Mouse (Mus musculus) limb, embryonic 14.5 days (tissue): ENCODE results near the gene H2-Ke6. TPM values are rescaled to one million over a fixed set of nuclear protein-coding genes. Genes with fewer than 3 reads are reported as not detected.

Source experiments
- ATAC-seq: fragments of 200-750 bp; cut with Nextera tagmentation; 2 replicates; pipeline ENCODE4 v1.8.0; 2017; ENCODE audit warnings: low read depth, moderate number of reproducible peaks, moderate TSS enrichment; ENCODE audit not compliant: low FRiP score
- DNase-seq: peaks from one replicate; pipeline ENCODE4 v3.0.0-alpha.2; 2015; ENCODE audit warnings: low spot score
- H3K27ac ChIP-seq: fragments of 300-500 bp; sonication (generic); replicated peaks from 2 replicates; pipeline ENCODE4 v1.5.1; 2014; ENCODE audit warnings: low read depth, mild to moderate bottlenecking, low read length, moderate library complexity, mixed read lengths
- H3K27me3 ChIP-seq: fragments of 300-500 bp; sonication (generic); 2 replicates; pipeline ENCODE4 v1.6.1; 2014; ENCODE audit warnings: low read length, mixed read lengths; ENCODE audit not compliant: control insufficient read depth, insufficient read depth
- H3K36me3 ChIP-seq: fragments of 300-500 bp; sonication (generic); 2 replicates; pipeline ENCODE4 v1.6.1; 2014; ENCODE audit warnings: mild to moderate bottlenecking, low read length, moderate library complexity, mixed read lengths; ENCODE audit not compliant: control insufficient read depth, insufficient read depth
- H3K4me1 ChIP-seq: fragments of 300-500 bp; sonication (generic); 2 replicates; pipeline ENCODE4 v1.6.1; 2014; ENCODE audit warnings: antibody characterized with exemption, low read length, mixed read lengths; ENCODE audit not compliant: control insufficient read depth, insufficient read depth
- H3K4me2 ChIP-seq: fragments of 300-500 bp; sonication (generic); replicated peaks from 2 replicates; pipeline ENCODE4 v1.6.1; 2014; ENCODE audit warnings: low read depth, mild to moderate bottlenecking, low read length, moderate library complexity; ENCODE audit not compliant: severe bottlenecking
- H3K4me3 ChIP-seq: fragments of 300-500 bp; sonication (generic); replicated peaks from 2 replicates; pipeline ENCODE4 v1.5.1; 2014; ENCODE audit warnings: low read length
- H3K9ac ChIP-seq: fragments of 300-500 bp; sonication (generic); 2 replicates; pipeline ENCODE4 v1.6.1; 2014; ENCODE audit warnings: mild to moderate bottlenecking, low read depth, low read length, moderate library complexity; ENCODE audit not compliant: severe bottlenecking
- H3K9me3 ChIP-seq: fragments of 300-500 bp; sonication (generic); 2 replicates; pipeline ENCODE4 v1.6.1; 2016; ENCODE audit warnings: low read length; ENCODE audit not compliant: control insufficient read depth
- POLR2A ChIP-seq: fragments of 200-500 bp; IDR thresholded peaks from 2 replicates; pipeline ENCODE4 v1.8.0; 2012; ENCODE audit warnings: inconsistent platforms, mild to moderate bottlenecking, moderate library complexity, borderline replicate concordance; ENCODE audit not compliant: insufficient read depth, insufficient read length; ENCODE audit errors: extremely low read depth
- WGBS: fragments of 180-500 bp; shearing (Covaris S2); extraction: QIAGEN DNeasy Blood & Tissue Kit; methylation state at CpG from one replicate; pipeline ENCODE4 v1.1.7; 2014; 5-methylcytosine and 5-hydroxymethylcytosine counted together
- polyA plus RNA-seq, 2 experiments: library from polyadenylated mRNA; depleted of rRNA in 1 of 2; stranded (reverse) in 1 of 2; unstranded in 1 of 2; fragments of >200 nt; fragmentation: Nextera tagmentation in 1 of 2; extraction: Ambion mirVana in 1 of 2; gene quantifications; 2 replicates each; pipeline versions ENCODE4 v1.2.1 to v1.2.3; 2012 to 2014

The H2-Ke6 gene
- polyA plus RNA-seq, 2 experiments = 48.1 to 104 TPM

DNA sequence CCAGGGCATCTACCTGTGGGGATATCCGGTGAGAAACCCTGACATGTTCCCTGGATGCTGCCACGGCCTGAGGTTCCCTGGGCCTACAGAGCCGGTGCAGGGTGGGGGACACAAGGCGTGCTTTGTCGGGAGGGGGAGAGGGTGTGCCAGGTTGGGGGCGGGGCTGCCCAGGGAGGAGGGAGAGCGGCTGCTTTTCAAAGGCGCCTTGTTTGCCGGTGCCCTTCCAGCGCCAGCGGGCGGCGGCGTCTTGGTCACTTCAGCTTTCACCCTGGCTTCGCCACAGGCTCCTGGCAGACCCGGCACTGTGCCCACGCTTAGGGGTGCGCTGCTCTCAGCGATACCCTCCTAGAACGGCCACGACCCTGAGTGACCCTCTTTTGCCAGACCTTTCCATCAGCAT, 10.6 kb upstream of the H2-Ke6 start:
- Histone ChIP-seq H3K4me1 (peaks cover 17% of the 10 kb centered on the region), H3K27ac (peak overlapping the region; percentile 55; the same call in 1 of the 2 replicates), H3K4me2 (peak overlapping the region; percentile 47), H3K27me3 (no peaks in the 10 kb centered on the region), H3K9ac (peak overlapping the region; percentile 56), H3K36me3 (peaks cover 45% of the 10 kb centered on the region), H3K4me3 (peak overlapping the region; percentile 41), H3K9me3 (no peaks in the 10 kb centered on the region)
- ATAC-seq = peak; percentile 18; the same call in 1 of the 2 replicates
- TF ChIP-seq POLR2A = no peak
- 14% methylated on average over 18 of the region's 21 CpGs for WGBS
- no peak for DNase-seq

- H3K9ac ChIP-seq = no peak overlapping the region
- no peak for ATAC-seq
- DNase-seq = no peak
- 0 out of 2 replicates have a peak overlapping the region, but pooled peaks have one; percentile 27 for H3K27ac ChIP-seq
- no peaks in the 10 kb centered on the region for H3K27me3 ChIP-seq
- no peak for TF ChIP-seq POLR2A
- peaks cover 27% of the 10 kb centered on the region for H3K4me1 ChIP-seq
- 83% methylated on average over 7 of the region's 7 CpGs for WGBS
- H3K4me2 ChIP-seq = no peak overlapping the region
- no peaks in the 10 kb centered on the region for H3K9me3 ChIP-seq
- H3K4me3 ChIP-seq = no peak overlapping the region
- H3K36me3 ChIP-seq = peaks cover 47% of the 10 kb centered on the region
These were observed 9.4 kb upstream of the H2-Ke6 start for GRCm38 (mm10) chr17:34037241-34037640.

- ATAC-seq = no peak
- H3K36me3 ChIP-seq = peaks cover 47% of the 10 kb centered on the region
- peaks cover 27% of the 10 kb centered on the region for H3K4me1 ChIP-seq
- no peak overlapping the region for H3K27ac ChIP-seq
- H3K4me3 ChIP-seq = no peak overlapping the region
- TF ChIP-seq POLR2A = no peak
- no peaks in the 10 kb centered on the region for H3K27me3 ChIP-seq
- no peak for DNase-seq
- no peaks in the 10 kb centered on the region for H3K9me3 ChIP-seq
- WGBS = 87% methylated on average over 10 of the region's 10 CpGs
- H3K9ac ChIP-seq = no peak overlapping the region
- no peak overlapping the region for H3K4me2 ChIP-seq
These were observed 8.8 kb upstream of the H2-Ke6 start for GRCm38 (mm10) chr17:34036647-34037046.

GRCm38 (mm10) chr17:34035517-34035916, 7.7 kb upstream of the H2-Ke6 start:
- Histone ChIP-seq H3K4me2 (no peak overlapping the region), H3K27ac (no peak overlapping the region), H3K36me3 (peaks cover 49% of the 10 kb centered on the region), H3K9me3 (no peaks in the 10 kb centered on the region), H3K9ac (no peak overlapping the region), H3K27me3 (no peaks in the 10 kb centered on the region), H3K4me3 (no peak overlapping the region), H3K4me1 (peaks cover 27% of the 10 kb centered on the region)
- TF ChIP-seq POLR2A = no peak
- ATAC-seq (no peak), DNase-seq (no peak)
- 96% methylated on average over 9 of the region's 9 CpGs for WGBS

GRCm38 (mm10) chr17:34034064-34034463, 6.2 kb upstream of the H2-Ke6 start:
- Histone ChIP-seq H3K4me2 (no peak overlapping the region), H3K27me3 (no peaks in the 10 kb centered on the region), H3K4me1 (peaks cover 31% of the 10 kb centered on the region), H3K36me3 (peaks cover 63% of the 10 kb centered on the region), H3K27ac (no peak overlapping the region), H3K9me3 (no peaks in the 10 kb centered on the region), H3K9ac (no peak overlapping the region), H3K4me3 (no peak overlapping the region)
- WGBS = 85% methylated on average over 10 of the region's 10 CpGs
- no peak for TF ChIP-seq POLR2A
- ATAC-seq = no peak
- DNase-seq = no peak

GRCm38 (mm10) chr17:34033441-34033840, 5.6 kb upstream of the H2-Ke6 start:
- no peaks in the 10 kb centered on the region for H3K9me3 ChIP-seq
- TF ChIP-seq POLR2A = no peak
- DNase-seq (no peak), ATAC-seq (no peak)
- H3K4me1 ChIP-seq = peaks cover 24% of the 10 kb centered on the region
- H3K27ac ChIP-seq = no peak overlapping the region
- peak overlapping the region; percentile 89 for H3K4me3 ChIP-seq
- WGBS = 90% methylated on average over 9 of the region's 9 CpGs
- peaks cover 69% of the 10 kb centered on the region for H3K36me3 ChIP-seq
- H3K27me3 ChIP-seq = no peaks in the 10 kb centered on the region
- peak overlapping the region; percentile 96; the same call in 1 of the 2 replicates for H3K9ac ChIP-seq
- peak overlapping the region; percentile 89; the same call in 1 of the 2 replicates for H3K4me2 ChIP-seq
